Mouse (Mus musculus) ES-E14 (cell line): ENCODE data around the gene Arhgap19.

ENCODE experiments used
- CHD2 ChIP-seq: IDR thresholded peaks from 2 replicates; pipeline ENCODE4 v1.6.1; 2014; ENCODE audit warnings: mild to moderate bottlenecking, low read depth, low read length, inconsistent platforms
- ZNF384 ChIP-seq: IDR thresholded peaks from 2 replicates; pipeline ENCODE4 v1.6.1; 2012; ENCODE audit warnings: low read depth, low read length, inconsistent platforms

GRCm38 (mm10) chr19:41818749-41819148 lies 16.9 kb upstream of the Arhgap19 start:
- no peak for TF ChIP-seq CHD2
- no peak for TF ChIP-seq ZNF384
